Mouse (Mus musculus) neural tube, embryonic 13.5 days (tissue): ENCODE data around the gene Ugcg. TPM values are rescaled to one million over a fixed set of nuclear protein-coding genes. Genes with fewer than 3 reads are reported as not detected.

ENCODE experiments used
- ATAC-seq: fragments of 200-750 bp; cut with Nextera tagmentation; 2 replicates; pipeline ENCODE4 v1.8.0; 2017; ENCODE audit warnings: low read depth, mild to moderate bottlenecking, moderate TSS enrichment, moderate library complexity
- H3K27ac ChIP-seq: fragments of 300-500 bp; sonication (generic); replicated peaks from 2 replicates; pipeline ENCODE4 v1.5.1; 2015; ENCODE audit warnings: moderate library complexity, mild to moderate bottlenecking, inconsistent platforms
- H3K27me3 ChIP-seq: fragments of 300-500 bp; sonication (generic); 2 replicates; pipeline ENCODE4 v1.6.1; 2015; ENCODE audit warnings: mild to moderate bottlenecking, inconsistent platforms
- H3K36me3 ChIP-seq: fragments of 300-500 bp; sonication (generic); 2 replicates; pipeline ENCODE4 v1.6.1; 2015; ENCODE audit warnings: mild to moderate bottlenecking, inconsistent platforms
- H3K4me1 ChIP-seq: fragments of 300-500 bp; sonication (generic); replicated peaks from 2 replicates; pipeline ENCODE4 v1.6.1; 2015; ENCODE audit warnings: inconsistent platforms
- H3K4me2 ChIP-seq: fragments of 300-500 bp; sonication (generic); 2 replicates; pipeline ENCODE4 v1.6.1; 2015; ENCODE audit warnings: inconsistent platforms, mild to moderate bottlenecking, moderate library complexity
- H3K4me3 ChIP-seq: fragments of 300-500 bp; sonication (generic); 2 replicates; pipeline ENCODE4 v1.5.1; 2015; ENCODE audit warnings: mild to moderate bottlenecking, inconsistent platforms
- H3K9ac ChIP-seq: fragments of 300-500 bp; sonication (generic); 2 replicates; pipeline ENCODE4 v1.6.1; 2015; ENCODE audit warnings: moderate library complexity, mild to moderate bottlenecking, inconsistent platforms
- H3K9me3 ChIP-seq: fragments of 300-500 bp; sonication (generic); 2 replicates; pipeline ENCODE4 v1.6.1; 2016; ENCODE audit warnings: inconsistent platforms
- WGBS: fragments of 180-500 bp; shearing (Covaris S2); methylation state at CpG from one replicate; pipeline ENCODE4 v1.1.7; 2015; 5-methylcytosine and 5-hydroxymethylcytosine counted together
- polyA plus RNA-seq: library from polyadenylated mRNA; unstranded; fragments of >200 nt; fragmentation: Nextera tagmentation; extraction: Ambion mirVana; gene quantifications from 2 replicates; pipeline ENCODE4 v1.2.1, GENCODE M21; 2015

Gene Ugcg
- polyA plus RNA-seq, 1 experiment from 2014 or later: 15.1 TPM

- H3K4me3 ChIP-seq: no peak overlapping the region
- WGBS: 82% methylated on average over 9 of the region's 9 CpGs
- H3K9ac ChIP-seq: no peak overlapping the region
- H3K36me3 ChIP-seq: no peaks in the 10 kb centered on the region
- H3K9me3 ChIP-seq: no peaks in the 10 kb centered on the region
- H3K27me3 ChIP-seq: no peaks in the 10 kb centered on the region
- no peaks in the 10 kb centered on the region for H3K4me1 ChIP-seq
- no peak for ATAC-seq
- H3K27ac ChIP-seq: no peak overlapping the region
- H3K4me2 ChIP-seq: no peak overlapping the region
These were observed 49.7 kb downstream of the Ugcg start for GRCm38 (mm10) chr4:59238641-59239311.

DNA sequence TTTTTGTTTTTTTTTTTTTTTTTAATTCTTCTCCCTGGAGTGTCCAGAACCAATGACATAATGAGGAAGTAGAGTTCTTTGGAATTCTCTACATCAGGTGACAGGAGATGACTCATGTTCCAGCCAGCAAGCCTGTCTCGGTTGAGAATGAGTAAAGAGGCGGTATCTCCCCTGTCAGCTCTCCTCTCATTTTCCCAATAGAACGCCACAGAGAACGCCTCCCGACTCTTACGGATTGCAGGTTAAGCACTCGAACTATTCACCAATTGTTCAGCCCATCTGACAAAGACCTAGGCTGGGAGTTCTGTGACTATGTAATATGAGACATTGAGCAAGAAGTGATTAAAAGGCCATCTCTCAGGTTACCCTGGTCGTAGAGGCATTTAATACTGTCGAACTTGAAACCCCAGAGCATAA is 50.3 kb downstream of the Ugcg start:
- WGBS: 57% methylated on average over 9 of the region's 9 CpGs
- H3K27ac ChIP-seq: no peak overlapping the region
- no peaks in the 10 kb centered on the region for H3K27me3 ChIP-seq
- H3K4me2 ChIP-seq: no peak overlapping the region
- no peak overlapping the region for H3K9ac ChIP-seq
- H3K36me3 ChIP-seq: no peaks in the 10 kb centered on the region
- no peaks in the 10 kb centered on the region for H3K9me3 ChIP-seq
- ATAC-seq: no peak
- H3K4me1 ChIP-seq: no peaks in the 10 kb centered on the region
- H3K4me3 ChIP-seq: no peak overlapping the region

DNA sequence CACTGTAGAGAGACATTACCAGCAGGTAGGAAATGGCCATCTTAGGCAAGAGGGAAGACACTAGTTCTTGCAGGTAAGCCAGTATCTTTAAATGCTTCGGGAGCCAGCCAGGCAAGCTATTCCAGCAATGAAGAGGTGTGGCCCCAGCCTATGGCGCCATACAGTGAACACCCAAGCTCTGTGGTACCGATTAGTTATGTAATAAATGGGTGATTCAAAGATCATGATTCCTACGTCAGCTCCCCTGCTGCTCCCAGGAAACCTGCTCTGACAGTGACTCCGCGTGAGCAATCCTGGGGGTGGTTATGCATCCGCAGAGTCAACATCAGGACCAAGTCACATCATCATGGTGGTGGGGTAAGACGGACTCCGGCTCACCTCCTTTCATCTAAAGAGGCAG is 51.1 kb downstream of the Ugcg start:
- Histone ChIP-seq H3K9ac (no peak overlapping the region), H3K4me1 (no peaks in the 10 kb centered on the region)
- 94% methylated on average over 9 of the region's 9 CpGs for WGBS

GRCm38 (mm10) chr4:59241096-59241495 is 52.0 kb downstream of the Ugcg start:
- Histone ChIP-seq H3K9me3 (no peaks in the 10 kb centered on the region), H3K27ac (no peak overlapping the region), H3K4me2 (no peak overlapping the region), H3K4me1 (no peaks in the 10 kb centered on the region), H3K4me3 (no peak overlapping the region), H3K27me3 (no peaks in the 10 kb centered on the region), H3K9ac (no peak overlapping the region), H3K36me3 (no peaks in the 10 kb centered on the region)
- 96% methylated on average over 4 of the region's 4 CpGs for WGBS
- no peak for ATAC-seq

More for the DNA sequence above, 51.1 kb downstream of the Ugcg start:
- no peak for ATAC-seq
- H3K27me3 ChIP-seq: no peaks in the 10 kb centered on the region
- no peak overlapping the region for H3K4me3 ChIP-seq
- no peaks in the 10 kb centered on the region for H3K36me3 ChIP-seq
- no peaks in the 10 kb centered on the region for H3K9me3 ChIP-seq
- no peak overlapping the region for H3K4me2 ChIP-seq
- H3K27ac ChIP-seq: no peak overlapping the region

GRCm38 (mm10) chr4:59242221-59242620 is 53.2 kb downstream of the Ugcg start:
- Histone ChIP-seq H3K4me2 (no peak overlapping the region), H3K9me3 (no peaks in the 10 kb centered on the region), H3K4me3 (no peak overlapping the region), H3K36me3 (no peaks in the 10 kb centered on the region), H3K27me3 (no peaks in the 10 kb centered on the region), H3K4me1 (no peaks in the 10 kb centered on the region), H3K27ac (no peak overlapping the region), H3K9ac (no peak overlapping the region)
- 94% methylated on average over 3 of the region's 3 CpGs for WGBS
- ATAC-seq: no peak

DNA sequence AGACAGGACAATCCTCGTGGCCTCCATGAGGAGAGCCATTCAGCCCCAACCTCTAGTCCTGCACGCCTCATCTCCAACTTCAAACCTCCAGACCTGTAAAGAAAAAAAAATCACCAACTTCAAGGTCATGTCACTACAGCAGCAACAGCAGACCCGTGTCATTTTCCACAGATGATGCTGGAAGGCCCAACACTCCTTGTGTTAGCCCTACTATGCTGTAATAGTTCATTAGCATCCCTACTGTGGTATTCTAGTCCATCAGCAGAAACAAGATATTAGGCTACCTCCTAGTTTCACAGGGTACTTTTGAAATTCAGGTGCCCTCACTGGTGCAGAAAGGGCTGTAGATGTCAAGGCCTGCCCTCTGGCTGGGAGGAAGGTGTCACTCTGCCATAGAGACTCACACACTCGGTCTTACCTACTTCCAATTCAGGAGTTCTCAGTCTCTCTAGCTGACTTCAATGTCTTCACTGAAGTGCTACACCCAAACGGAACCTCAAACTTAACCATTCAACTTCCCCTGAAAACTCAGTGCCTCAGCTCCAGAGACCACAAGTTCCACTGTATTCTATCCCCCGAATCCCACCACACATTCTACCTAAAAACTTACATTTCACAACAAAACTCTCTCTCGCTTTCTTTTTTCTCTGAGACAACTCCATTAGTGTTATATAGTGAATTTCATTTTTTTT is 54.9 kb downstream of the Ugcg start:
- Histone ChIP-seq H3K36me3 (no peaks in the 10 kb centered on the region), H3K9me3 (no peaks in the 10 kb centered on the region), H3K4me2 (no peak overlapping the region), H3K4me1 (no peaks in the 10 kb centered on the region), H3K27me3 (no peaks in the 10 kb centered on the region), H3K4me3 (no peak overlapping the region), H3K9ac (no peak overlapping the region), H3K27ac (no peak overlapping the region)
- no peak for ATAC-seq
- WGBS: 86% methylated on average over 7 of the region's 7 CpGs

- H3K9ac ChIP-seq: no peak overlapping the region
- 83% methylated on average over 7 of the region's 7 CpGs for WGBS
- no peak overlapping the region for H3K27ac ChIP-seq
- H3K4me3 ChIP-seq: no peak overlapping the region
- no peak for ATAC-seq
- no peaks in the 10 kb centered on the region for H3K36me3 ChIP-seq
- H3K4me1 ChIP-seq: no peaks in the 10 kb centered on the region
- no peaks in the 10 kb centered on the region for H3K27me3 ChIP-seq
- H3K4me2 ChIP-seq: no peak overlapping the region
- H3K9me3 ChIP-seq: no peaks in the 10 kb centered on the region
These were observed 55.9 kb downstream of the Ugcg start for GRCm38 (mm10) chr4:59244791-59245555.

DNA sequence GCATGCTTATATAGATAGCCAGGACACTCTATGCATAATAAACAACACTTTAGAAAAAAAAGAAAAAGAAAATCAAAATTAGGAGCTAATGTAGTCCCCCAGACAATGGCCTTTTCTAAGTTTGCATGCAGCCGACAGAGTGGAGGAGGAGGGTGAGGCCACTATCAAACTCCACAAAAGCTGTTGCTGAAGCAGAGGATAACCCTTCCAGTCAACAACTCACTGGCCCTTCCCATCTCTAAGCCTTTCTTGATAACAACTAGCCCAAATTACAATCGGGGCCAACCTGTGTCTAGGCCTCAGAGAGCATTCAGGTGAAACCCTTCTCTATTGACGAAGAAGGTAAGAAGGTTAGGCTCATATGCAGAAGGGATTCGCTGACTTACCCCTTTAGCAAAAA is 56.7 kb downstream of the Ugcg start:
- Histone ChIP-seq H3K27me3 (no peaks in the 10 kb centered on the region), H3K4me3 (no peak overlapping the region), H3K4me2 (no peak overlapping the region), H3K27ac (no peak overlapping the region), H3K9me3 (no peaks in the 10 kb centered on the region), H3K4me1 (no peaks in the 10 kb centered on the region), H3K36me3 (no peaks in the 10 kb centered on the region), H3K9ac (no peak overlapping the region)
- WGBS: 91% methylated on average over 4 of the region's 4 CpGs
- ATAC-seq: no peak

GRCm38 (mm10) chr4:59247545-59247944 is 58.5 kb downstream of the Ugcg start:
- ATAC-seq: no peak
- Histone ChIP-seq H3K27ac (no peak overlapping the region), H3K4me2 (no peak overlapping the region), H3K4me1 (no peaks in the 10 kb centered on the region), H3K27me3 (no peaks in the 10 kb centered on the region), H3K9me3 (no peaks in the 10 kb centered on the region), H3K4me3 (no peak overlapping the region), H3K36me3 (no peaks in the 10 kb centered on the region), H3K9ac (no peak overlapping the region)
- WGBS: 79% methylated on average over 1 of the region's 1 CpGs

- H3K27me3 ChIP-seq: no peaks in the 10 kb centered on the region
- ATAC-seq: no peak
- no peak overlapping the region for H3K27ac ChIP-seq
- no peak overlapping the region for H3K9ac ChIP-seq
- H3K4me3 ChIP-seq: no peak overlapping the region
- no peaks in the 10 kb centered on the region for H3K4me1 ChIP-seq
- H3K9me3 ChIP-seq: no peaks in the 10 kb centered on the region
- no peak overlapping the region for H3K4me2 ChIP-seq
- no peaks in the 10 kb centered on the region for H3K36me3 ChIP-seq
These were observed 59.0 kb downstream of the Ugcg start for GRCm38 (mm10) chr4:59248035-59248434.

DNA sequence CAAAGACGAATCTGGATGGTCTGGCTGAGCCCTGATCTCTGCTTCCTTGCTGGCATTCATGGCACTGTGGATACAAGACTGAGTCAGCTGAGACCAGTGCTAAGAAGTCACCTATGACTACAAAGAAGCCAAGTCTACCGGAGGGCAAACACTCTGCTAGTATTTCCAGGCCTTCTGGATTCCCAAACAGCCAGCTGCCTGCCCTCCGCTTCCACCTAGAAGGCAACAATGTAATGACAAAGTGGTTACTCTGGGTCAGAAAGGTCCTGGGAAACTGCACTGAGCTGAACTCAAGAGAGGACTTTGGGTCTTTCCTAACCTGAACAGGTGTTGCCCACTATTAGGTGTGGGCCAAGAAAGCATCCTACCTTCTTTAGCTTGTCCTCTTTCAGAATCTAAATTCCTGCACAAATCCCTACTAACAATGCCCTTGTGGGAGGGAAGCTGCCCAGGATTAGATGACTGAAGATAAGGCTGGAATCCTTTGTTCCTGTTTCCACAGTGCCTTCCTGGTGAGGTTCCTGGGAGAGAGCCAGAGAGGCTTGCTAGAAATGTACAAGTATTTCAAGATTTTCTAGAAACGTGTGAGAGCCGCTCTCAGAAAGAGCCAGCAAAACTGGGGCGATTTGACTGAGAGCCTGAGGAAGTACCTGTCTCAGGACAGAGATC is 63.5 kb downstream of the Ugcg start:
- Histone ChIP-seq H3K36me3 (no peaks in the 10 kb centered on the region), H3K4me1 (no peaks in the 10 kb centered on the region), H3K4me2 (no peak overlapping the region), H3K4me3 (no peak overlapping the region), H3K27ac (no peak overlapping the region), H3K27me3 (no peaks in the 10 kb centered on the region), H3K9ac (no peak overlapping the region), H3K9me3 (no peaks in the 10 kb centered on the region)
- WGBS: 87% methylated on average over 6 of the region's 6 CpGs
- no peak for ATAC-seq

DNA sequence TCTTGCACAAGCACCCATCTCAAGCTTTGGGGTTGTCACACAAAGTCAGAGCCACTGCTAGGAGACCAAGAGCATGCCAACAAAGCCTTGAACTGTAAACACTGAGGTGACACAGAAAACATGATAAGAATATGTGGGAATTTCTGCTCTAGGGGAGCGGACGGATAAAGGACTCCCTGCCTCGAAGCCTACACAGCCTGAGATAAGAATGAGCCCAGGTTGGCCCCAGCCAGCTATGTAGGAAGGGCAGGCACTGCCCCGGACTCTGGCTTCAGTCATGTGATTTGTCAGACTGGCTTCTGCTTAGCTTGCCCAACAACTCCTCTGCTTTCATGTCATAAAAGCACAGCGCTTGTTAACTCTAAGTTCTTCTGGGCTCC is 64.0 kb downstream of the Ugcg start:
- no peak for ATAC-seq
- Histone ChIP-seq H3K27me3 (no peaks in the 10 kb centered on the region), H3K4me3 (no peak overlapping the region), H3K4me2 (no peak overlapping the region), H3K4me1 (no peaks in the 10 kb centered on the region), H3K9me3 (no peaks in the 10 kb centered on the region), H3K9ac (no peak overlapping the region), H3K27ac (no peak overlapping the region), H3K36me3 (no peaks in the 10 kb centered on the region)
- WGBS: 90% methylated on average over 5 of the region's 5 CpGs
